Mouse (Mus musculus) olfactory bulb, adult 2 months (tissue): ENCODE data around the gene Trpm8.

Experiments used
- CTCF ChIP-seq: fragments of 200-500 bp; IDR thresholded peaks from 2 replicates; pipeline ENCODE4 v1.5.1; 2012; ENCODE audit warnings: low read depth, mild to moderate bottlenecking, low read length, moderate library complexity; ENCODE audit not compliant: insufficient read depth
- POLR2A ChIP-seq: fragments of 200-500 bp; IDR thresholded peaks from 2 replicates; pipeline ENCODE4 v1.6.1; 2012; ENCODE audit warnings: mild to moderate bottlenecking, low read depth, low read length, moderate library complexity; ENCODE audit not compliant: insufficient read depth

DNA sequence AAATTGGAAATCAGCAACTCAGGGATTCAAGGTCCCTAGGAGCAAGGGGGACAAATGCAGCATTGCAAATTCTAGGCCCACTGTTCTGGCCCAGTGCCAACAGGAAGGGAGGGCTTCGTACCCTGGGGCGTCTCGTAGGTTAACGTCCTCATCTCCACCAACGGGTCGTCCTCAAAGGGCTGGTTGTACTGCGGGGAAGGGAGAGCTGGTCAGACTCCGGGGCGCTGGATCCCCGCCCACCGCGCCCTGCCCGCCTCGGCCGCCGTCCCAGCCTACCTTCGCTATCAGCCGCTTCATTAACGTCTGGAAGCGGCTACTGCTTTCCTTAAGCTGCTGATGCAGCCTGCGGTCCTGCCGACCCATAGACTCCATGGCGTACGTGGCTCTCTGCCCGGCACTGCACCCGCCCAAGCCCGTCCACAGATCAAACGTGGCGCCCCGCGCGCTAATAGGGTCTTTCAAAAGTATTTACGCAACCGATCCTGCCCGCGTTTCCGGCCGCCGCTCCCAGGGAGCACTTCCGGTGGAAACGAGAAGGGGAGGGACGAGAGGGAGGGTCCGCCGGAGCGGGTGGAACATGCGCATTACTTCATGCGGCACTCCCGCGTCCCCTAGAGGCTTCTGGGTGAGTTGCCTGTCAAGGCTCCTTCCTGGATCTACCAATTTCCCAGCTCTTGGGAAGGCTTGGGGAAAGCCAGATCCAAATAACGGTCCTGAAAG is at the start of gene Trpm8, which contains the start of gene Hjurp:
- no peak for TF ChIP-seq POLR2A
- no peak for TF ChIP-seq CTCF
